Mouse (Mus musculus) central nervous system, embryonic 11.5 days (tissue): ENCODE measurements around the gene Ctxn1. TPM values are rescaled to one million over a fixed set of nuclear protein-coding genes. Genes with fewer than 3 reads are reported as not detected.

Experiments used
- polyA plus RNA-seq: library from polyadenylated mRNA; depleted of rRNA; stranded (reverse); fragments of >200 nt; gene quantifications from 2 replicates; pipeline ENCODE4 v1.2.3, GENCODE M21; 2012; rRNA removed

Ctxn1 gene
- 153 and 192 TPM in 2 replicates for polyA plus RNA-seq

GRCm38 (mm10) chr8:4259125-4259804, at the start of gene Ctxn1:
Gene Ctxn1, minus strand, starts transcription at chr8:4259274.

GRCm38 (mm10) chr8:4275275-4276110, 16.4 kb upstream of the Ctxn1 start, which contains the start of gene Timm44:
Gene Timm44, minus strand, starts transcription at chr8:4275913.

GRCm38 (mm10) chr8:4252934-4253841, 5.9 kb downstream of the Ctxn1 start, which contains the start of gene Snapc2:
Gene Snapc2, plus strand, starts transcription at chr8:4253080.

GRCm38 (mm10) chr8:4247951-4248540, 11.0 kb downstream of the Ctxn1 start, which contains the start of gene Tgfbr3l:
Gene Tgfbr3l, plus strand, starts transcription at chr8:4248214.

GRCm38 (mm10) chr8:4238434-4239192, 20.5 kb downstream of the Ctxn1 start, which contains the start of the genes Map2k7 and Gm49320:
Gene Map2k7, plus strand, starts transcription at chr8:4238740.
Gene Gm49320, plus strand, starts transcription at chr8:4238865.

GRCm38 (mm10) chr8:4226739-4227347, 32.2 kb downstream of the Ctxn1 start, which contains the start of gene Lrrc8e:
Gene Lrrc8e, plus strand, starts transcription at chr8:4226827.

GRCm38 (mm10) chr8:4216791-4217621, 42.1 kb downstream of the Ctxn1 start, which contains the start of gene Prr36:
Gene Prr36, minus strand, starts transcription at chr8:4217459.

Other genes starting within 250 kb of the Ctxn1 start
- gene Cd209f, start 153.4 kb downstream of the Ctxn1 start, polyA plus RNA-seq = not detected in 2 replicates
- not detected in 2 replicates for gene Cd209g, start 125.2 kb downstream of the Ctxn1 start, polyA plus RNA-seq
- 34.2 and 35.4 TPM in 2 replicates for gene Evi5l, start 92.7 kb downstream of the Ctxn1 start, polyA plus RNA-seq
- 22.9 and 31.1 TPM in 2 replicates for gene Prr36, start 41.8 kb downstream of the Ctxn1 start, polyA plus RNA-seq
- 0.05 and 0.06 TPM in 2 replicates for gene Lrrc8e, start 32.4 kb downstream of the Ctxn1 start, polyA plus RNA-seq
- 58.2 and 61.0 TPM in 2 replicates for gene Map2k7, start 20.5 kb downstream of the Ctxn1 start, polyA plus RNA-seq
- gene Gm49320, start 20.4 kb downstream of the Ctxn1 start, polyA plus RNA-seq = 2.7 and 6.0 TPM in 2 replicates
- gene Tgfbr3l, start 11.1 kb downstream of the Ctxn1 start, polyA plus RNA-seq = 25.9 and 32.2 TPM in 2 replicates
- gene Snapc2, start 6.2 kb downstream of the Ctxn1 start, polyA plus RNA-seq = 47.8 and 71.6 TPM in 2 replicates
- 89.5 and 95.6 TPM in 2 replicates for gene Timm44, start 16.6 kb upstream of the Ctxn1 start, polyA plus RNA-seq
- 15.2 and 19.8 TPM in 2 replicates for gene Ccl25, start 65.9 kb upstream of the Ctxn1 start, polyA plus RNA-seq
- 61.1 and 104 TPM in 2 replicates for gene Elavl1, start 66.1 kb upstream of the Ctxn1 start, polyA plus RNA-seq
- gene Cers4, start 233.8 kb upstream of the Ctxn1 start, polyA plus RNA-seq = 18.2 and 21.5 TPM in 2 replicates